Mouse (Mus musculus) heart, adult 11 months (tissue): ENCODE data around the gene Ggt6.
"Not testable (repeated sequence)": the region's sequence is repeated elsewhere in the genome, so short reads cannot be mapped to it uniquely, and the experiment has no call there.

ENCODE experiments used
- DNase-seq: peaks from one replicate; pipeline ENCODE4 v3.0.0; 2022

The Ggt6 gene

GRCm38 (mm10) chr11:72440597-72440964 is 5.3 kb downstream of the Ggt6 start:
- DNase-seq = not testable (repeated sequence)

GRCm38 (mm10) chr11:72440965-72441664 is 5.8 kb downstream of the Ggt6 start, which contains the start of gene Mybbp1a:
TSS of gene Mybbp1a (plus strand) at chr11:72441355.
- peak; percentile 99 for DNase-seq

DNA sequence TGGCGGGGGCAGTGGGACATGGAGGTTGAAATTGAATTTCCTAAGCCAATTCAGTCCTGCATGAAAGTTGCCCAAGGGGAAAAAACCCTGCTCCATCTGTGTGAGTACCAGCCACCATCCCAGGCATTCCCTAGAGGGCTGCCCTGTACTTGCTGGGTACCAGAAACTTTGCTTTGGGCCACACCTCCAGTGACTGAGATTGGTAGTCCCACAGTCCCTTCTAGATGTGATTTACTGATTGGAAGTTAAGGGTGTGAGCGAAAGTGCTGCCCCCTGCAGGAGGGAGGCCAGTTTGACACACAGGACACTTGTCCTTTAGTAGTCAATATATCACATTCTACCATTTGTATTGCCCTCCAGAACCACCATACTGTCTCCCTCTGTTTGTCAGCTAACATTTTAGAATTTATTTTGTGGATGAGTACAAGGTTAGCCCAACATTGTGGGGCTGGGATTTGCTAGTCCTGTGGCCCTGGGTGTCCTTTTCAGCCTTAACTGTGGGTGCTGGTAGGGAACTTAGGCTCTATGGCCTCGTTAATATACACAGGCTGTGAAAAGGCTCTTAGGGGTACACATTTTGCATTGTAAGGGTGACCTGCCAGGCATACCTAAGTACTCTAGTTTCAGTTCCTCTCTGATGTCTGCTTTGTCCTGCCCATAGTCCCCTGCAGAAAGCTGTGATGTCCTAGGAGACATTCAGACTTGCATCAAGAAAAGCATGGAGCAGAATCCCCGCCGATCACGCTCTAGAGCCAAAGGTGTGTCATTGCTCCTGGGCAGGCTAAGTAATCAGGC is 11.2 kb downstream of the Ggt6 start:
- no peak for DNase-seq

DNA sequence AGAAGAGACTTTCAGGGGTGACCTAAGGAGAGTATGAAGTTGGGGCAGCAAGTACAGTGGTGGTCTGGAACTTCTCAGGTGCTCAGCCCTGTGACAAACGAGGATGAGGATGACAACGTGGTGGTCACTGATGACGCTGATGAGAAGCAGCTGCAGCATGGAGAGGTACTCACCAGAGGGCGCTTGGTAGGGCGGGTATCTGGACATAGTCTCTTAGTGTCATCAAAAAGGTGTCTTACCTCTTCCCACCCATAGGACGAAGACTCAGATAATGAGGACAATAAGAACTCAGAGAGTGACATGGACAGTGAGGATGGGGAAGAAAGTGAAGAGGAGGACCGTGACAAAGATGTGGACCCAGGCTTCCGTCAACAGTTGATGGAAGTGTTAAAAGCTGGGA is 12.1 kb downstream of the Ggt6 start:
- DNase-seq = no peak

- no peak for DNase-seq
Observed at GRCm38 (mm10) chr11:72452140-72452665, 16.9 kb downstream of the Ggt6 start.

GRCm38 (mm10) chr11:72453105-72453953 is 18.0 kb downstream of the Ggt6 start:
- peak; percentile 94 for DNase-seq

- no peak for DNase-seq
Observed at GRCm38 (mm10) chr11:72455694-72456093, 20.4 kb downstream of the Ggt6 start.

DNA sequence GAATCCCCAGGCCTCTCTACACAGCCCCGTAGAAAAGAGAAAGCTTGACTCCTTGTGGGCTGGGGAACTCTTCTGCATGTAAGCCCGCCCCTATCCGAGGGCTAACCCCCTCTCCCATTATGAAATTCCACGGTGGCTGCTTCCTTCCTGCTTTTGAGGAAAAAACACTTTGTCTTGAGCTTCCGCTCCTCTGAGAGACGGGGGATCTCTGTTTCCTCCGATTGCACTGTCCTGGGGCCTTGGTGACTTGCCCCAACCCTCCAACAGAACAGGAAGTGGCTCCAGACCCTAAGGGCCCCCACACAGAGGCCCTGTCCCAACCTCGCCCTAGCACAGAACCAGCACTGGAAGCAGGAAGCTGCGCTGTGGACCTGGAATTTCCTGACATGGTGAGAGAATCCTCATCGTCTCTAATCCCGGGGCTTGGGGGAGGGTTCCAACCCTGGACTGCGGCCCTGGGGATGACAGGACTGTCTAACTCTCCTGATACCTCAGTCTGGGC is 22.7 kb downstream of the Ggt6 start:
- DNase-seq = peak; percentile 99

DNA sequence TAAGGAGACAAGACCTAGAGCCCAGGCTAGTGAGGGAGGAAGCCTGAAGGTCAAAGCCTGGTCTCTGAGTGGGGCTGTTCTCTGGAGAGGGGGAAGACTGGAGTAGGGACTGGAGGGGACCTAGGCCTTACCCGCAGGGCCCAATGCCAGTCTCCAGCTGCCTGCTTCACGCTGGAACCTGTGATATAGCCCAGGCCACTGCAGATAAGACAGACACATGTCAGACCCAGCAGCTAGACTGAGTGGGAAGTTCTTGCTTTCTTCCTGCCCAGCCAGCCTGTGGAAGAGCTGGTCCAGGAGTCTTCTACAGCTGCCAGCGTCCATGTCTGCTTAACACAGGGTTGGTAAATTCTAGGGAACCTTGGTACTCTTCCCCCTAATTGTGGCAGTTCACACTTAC is 23.2 kb downstream of the Ggt6 start:
- no peak for DNase-seq

GRCm38 (mm10) chr11:72461500-72461981 is 26.2 kb downstream of the Ggt6 start:
- peak; percentile 95 for DNase-seq

DNA sequence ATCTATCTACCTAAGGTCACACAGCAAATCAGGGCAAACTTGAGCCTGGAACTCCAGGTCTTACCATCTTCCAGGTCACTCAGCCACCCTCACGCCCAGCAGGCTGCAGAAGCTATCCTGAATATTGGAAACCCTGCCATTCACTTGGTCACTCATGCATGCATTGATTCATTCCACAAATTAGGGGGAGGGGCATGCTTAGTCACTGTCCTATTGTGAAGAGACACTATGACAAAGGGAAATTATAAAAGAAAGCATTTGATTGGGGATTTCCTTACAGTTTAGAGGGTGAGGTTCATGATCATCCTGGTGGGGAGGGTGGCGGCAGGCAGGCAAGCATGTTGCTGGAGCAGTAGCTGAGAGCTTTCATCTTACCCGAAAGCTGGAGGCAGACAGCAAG is 29.5 kb downstream of the Ggt6 start:
- DNase-seq = no peak

DNA sequence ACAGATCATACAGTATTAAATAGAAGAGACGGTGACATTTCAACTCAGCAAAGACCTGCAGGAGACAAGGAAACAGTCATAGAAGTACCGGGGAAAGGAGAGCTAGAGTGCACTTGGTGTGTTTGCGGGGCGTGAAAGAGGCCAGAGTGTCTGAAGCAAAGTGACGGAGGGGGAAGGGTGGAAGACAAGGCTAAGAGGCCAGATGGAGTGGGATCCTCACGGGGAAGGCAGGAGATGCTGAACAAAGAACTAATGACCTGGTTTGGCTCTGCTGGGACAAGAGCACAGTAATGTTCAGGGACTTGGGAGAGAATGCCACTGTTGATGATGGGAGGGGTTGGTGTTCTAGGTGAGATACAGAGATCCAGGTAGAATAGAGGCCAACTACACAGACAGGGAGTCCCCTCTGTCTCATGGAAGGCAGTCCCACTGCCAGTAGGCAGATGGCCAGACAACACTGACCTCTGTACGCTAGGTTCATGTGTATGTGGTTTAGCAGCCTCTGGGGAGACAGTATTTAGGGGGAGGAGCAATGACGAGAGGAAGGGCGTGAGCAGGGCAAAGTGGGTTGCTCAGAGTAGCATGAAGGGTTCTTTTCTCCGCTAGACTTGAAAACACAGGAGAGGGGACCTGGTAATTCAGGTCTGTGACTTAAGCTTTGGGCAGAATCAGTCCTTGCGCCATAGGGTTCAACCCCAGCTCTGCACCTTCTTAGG is 30.8 kb downstream of the Ggt6 start:
- DNase-seq = no peak

- peak; percentile 96 for DNase-seq
Observed at GRCm38 (mm10) chr11:72466694-72467507, 31.6 kb downstream of the Ggt6 start.

- DNase-seq = no peak
Observed at GRCm38 (mm10) chr11:72468525-72468924, 33.2 kb downstream of the Ggt6 start.

- DNase-seq = peak; percentile 99
Observed at GRCm38 (mm10) chr11:72469217-72469616, 33.9 kb downstream of the Ggt6 start.

DNA sequence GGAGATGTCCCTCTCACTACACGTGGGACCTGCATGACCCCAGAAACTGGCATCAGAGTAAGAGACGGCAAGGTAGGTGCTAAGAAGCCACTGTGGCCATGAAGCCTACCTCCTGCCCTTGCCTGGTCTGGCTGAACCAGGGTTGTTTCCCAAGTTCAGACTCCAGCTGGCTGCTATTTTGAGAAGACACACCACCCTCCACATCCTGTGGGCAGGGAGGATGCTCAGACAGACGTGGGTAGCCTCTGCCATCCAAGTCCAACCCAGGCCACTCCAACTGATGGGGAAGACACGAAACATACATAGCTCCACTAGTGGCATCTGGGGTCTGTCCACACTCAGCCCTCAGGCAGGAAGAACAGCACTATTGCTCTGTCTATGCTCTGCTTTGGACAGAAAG is 34.7 kb downstream of the Ggt6 start:
- no peak for DNase-seq

DNA sequence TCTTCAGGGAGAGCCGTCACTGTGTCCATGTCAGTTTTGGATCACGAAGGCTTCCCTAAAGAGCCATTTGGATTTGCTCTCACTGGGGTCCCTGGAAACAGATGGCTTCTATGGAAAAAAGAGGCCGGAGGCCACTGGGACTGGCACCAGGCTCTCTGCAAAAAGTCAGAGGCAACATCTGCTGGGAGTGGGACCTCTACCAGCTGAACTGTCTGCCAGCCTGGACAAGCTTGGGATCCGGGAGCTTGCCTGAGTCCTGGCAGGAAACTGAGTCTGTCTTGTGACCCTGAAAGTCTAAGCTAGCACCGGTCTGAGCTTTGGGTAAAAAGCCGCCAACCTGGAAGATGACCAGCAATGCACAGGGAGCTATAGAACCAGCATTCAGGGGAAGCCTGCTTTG is 36.1 kb downstream of the Ggt6 start:
- DNase-seq = no peak

GRCm38 (mm10) chr11:72473540-72473939 is 38.2 kb downstream of the Ggt6 start:
- no peak for DNase-seq

DNA sequence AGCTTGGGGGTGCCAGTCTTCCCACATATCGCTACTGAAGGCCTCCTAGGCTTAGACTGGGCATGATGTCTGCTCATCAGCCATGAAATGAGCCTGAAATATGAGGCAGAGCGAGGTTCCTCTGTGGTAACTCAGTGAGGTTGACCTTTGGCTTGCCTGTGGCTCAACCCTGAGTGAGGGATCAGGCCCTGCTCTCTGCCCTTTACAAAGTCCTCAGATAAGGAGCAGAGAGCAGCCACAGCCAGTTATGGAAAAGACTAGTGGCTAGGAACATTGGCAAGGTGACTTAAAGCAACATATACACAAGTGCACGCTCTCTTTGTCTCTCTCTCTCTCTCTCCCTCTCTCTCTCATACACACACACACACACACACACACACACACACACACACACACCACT is 39.6 kb downstream of the Ggt6 start:
- no peak for DNase-seq

DNA sequence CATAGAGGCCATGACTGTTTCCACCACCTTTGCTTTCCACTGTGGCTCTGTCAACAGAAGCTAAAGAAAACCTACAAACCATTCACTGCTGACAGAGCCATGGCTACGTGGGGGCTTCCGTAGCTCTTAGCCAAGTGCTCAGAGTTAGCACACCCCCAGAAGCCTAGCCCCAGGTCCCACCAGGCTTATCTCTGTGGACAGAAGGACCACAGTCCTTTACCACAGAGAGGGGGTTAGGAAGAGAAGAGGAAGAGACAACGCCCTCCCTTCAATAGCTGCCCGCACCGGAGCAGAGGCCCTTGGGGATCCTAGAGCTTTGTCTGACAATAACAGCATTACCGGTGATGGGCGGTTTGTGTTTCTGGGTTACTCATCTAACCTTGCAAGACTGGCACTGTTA is 40.1 kb downstream of the Ggt6 start:
- DNase-seq = peak; percentile 97

DNA sequence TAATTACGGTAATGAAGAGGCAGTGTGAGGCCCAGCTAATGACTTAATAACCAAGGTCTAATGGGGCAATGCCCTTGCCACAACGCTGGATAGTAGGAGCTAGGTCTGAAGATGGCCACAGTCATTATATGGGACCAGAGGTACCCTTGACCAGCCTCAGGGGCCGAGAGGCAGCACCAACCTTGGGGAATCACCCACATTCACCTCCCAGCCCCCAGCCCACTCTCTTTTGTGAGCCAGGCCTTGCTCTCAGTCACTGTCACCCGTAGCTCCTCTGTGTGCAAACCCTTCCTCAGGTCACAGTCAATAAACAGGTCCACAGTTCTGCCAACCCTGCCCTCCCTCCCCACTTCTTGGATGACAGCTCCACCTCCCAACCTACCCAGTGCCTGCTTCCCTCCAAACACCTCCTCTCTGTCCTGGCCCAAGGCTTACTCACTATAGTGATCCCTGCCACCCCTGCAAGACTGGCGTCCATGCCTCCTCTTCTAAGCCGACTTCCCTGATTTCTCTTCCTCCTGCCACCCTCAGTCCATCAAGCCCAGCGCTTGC is 40.8 kb downstream of the Ggt6 start:
- peak; percentile 91 for DNase-seq
